Mouse (Mus musculus) megakaryocyte, embryonic 14.5 days (primary cell): ENCODE measurements at regions not wholly inside any gene's neighbourhood (a gene's known extent, or its start where the extent isn't known, plus 50 kb on each side); places are given as distances from the start of the nearest gene placed in this dataset.

Source experiments
- FLI1 ChIP-seq: IDR thresholded peaks from 2 replicates; pipeline ENCODE4 v1.6.1; 2012; ENCODE audit warnings: low read length, inconsistent platforms, mixed read lengths
- GATA1 ChIP-seq: IDR thresholded peaks from 3 replicates; pipeline ENCODE4 v1.6.1; 2012; ENCODE audit warnings: mixed read lengths, low read length, inconsistent platforms, borderline replicate concordance

GRCm38 (mm10) chr1:161345111-161345510, 50.1 kb upstream of the Tnfsf4 start:
- TF ChIP-seq GATA1 = no peak
- TF ChIP-seq FLI1 = no peak
